Mouse (Mus musculus): ENCODE measurements around the gene Sema4a. TPM values are rescaled to one million over a fixed set of nuclear protein-coding genes. Genes with fewer than 3 reads are reported as not detected.
A peak's percentile ranks its signal among the peaks of the same experiment; 100 is the strongest.

Gene Sema4a
- polyA plus RNA-seq, 1 experiment = 54.3 TPM

DNA sequence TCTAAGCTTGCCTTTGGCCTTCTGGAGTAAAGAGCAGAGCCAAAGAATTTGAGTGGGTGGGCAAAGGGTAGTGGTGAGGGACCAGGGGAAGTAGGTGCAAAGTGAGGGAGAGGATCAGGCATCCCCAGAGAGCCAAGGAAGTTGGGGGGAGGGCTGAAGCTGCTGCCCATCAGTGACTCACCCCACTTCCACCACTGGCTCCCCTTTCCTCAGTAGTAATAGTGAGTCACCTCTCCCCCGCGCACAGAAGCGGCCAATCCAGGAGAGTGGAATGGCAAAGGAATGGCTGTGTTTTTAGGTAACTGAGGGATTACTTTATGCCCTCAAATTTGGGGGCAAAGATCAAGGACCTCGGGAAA, 42.5 kb upstream of the Sema4a start:
- no peak overlapping the region for H3K4me3 ChIP-seq (ENCODE audit: extremely low read depth, insufficient read depth, insufficient read length)
- H3K27me3 ChIP-seq (ENCODE audit: control insufficient read depth, insufficient read depth, low read length) = peaks cover 6% of the 10 kb centered on the region; the same call in 1 of the 2 replicates
- 27% methylated on average over 4 of the region's 4 CpGs for WGBS
- no peaks in the 10 kb centered on the region for H3K36me3 ChIP-seq (ENCODE audit: control insufficient read depth, insufficient read depth, low read length)
- H3K27ac ChIP-seq (ENCODE audit: insufficient read depth, low read length) = no peak overlapping the region
- peaks cover 12% of the 10 kb centered on the region for H3K4me1 ChIP-seq (ENCODE audit: control insufficient read depth, insufficient read depth, insufficient read length)
- TF ChIP-seq CTCF (IDR thresholded peaks at IDR 0.05; ENCODE audit: extremely low read depth, insufficient read depth, insufficient read length, insufficient replicate concordance) = no peak
- TF ChIP-seq POLR2A (IDR thresholded peaks at IDR 0.05; ENCODE audit: low read depth, low read length) = no peak
- DNase-seq (ENCODE audit: low read depth in 1 of 2, low spot score in 2 of 2) = no peak

DNA sequence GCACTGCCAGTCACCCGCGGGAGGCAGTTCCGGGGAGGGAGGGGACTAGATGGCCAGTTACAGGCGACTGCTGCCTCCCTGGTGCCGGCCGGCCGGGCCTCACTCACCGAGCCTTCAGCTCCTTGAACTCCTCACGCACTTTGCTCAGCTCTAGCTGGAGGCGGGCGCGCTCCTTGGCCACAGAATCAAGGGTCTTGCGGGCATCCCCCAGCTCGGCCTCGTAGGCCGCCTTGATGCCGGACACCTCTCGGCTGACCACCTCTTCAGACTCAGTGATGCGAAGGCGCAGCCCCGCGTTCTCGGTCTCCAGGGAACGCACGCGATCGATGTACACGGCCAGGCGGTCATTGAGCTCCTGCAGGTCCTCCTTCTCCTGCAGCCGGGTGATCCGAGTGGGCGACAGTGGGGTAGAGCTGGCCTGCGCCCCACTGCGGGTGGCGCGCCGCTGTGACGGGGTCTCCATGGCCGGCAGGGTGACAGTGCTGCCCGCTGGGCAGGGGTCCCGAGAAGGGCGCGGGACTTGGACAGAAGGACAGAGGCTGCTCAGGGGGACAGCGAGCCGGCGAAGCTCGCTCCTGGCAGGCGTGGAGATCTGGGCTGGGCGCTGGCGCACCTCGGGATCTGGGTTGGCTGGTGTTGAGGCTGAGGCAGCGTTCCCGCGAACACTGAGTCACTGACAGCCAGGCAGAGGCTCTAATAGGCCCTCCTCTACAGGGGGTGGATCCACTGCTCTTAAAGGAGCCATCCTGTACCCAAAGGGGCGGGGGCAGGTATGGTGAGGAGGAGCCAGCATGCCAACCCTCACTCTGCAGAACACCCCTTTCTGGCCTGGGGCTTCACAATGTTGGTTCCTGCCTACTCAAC, 41.9 kb upstream of the Sema4a start:
- H3K4me1 ChIP-seq (ENCODE audit: control insufficient read depth, insufficient read depth, insufficient read length) = peaks cover 12% of the 10 kb centered on the region
- peaks cover 6% of the 10 kb centered on the region; the same call in 1 of the 2 replicates for H3K27me3 ChIP-seq (ENCODE audit: control insufficient read depth, insufficient read depth, low read length)
- no peak for DNase-seq (ENCODE audit: low read depth in 1 of 2, low spot score in 2 of 2)
- H3K36me3 ChIP-seq (ENCODE audit: control insufficient read depth, insufficient read depth, low read length) = no peaks in the 10 kb centered on the region
- peak overlapping the region; percentile 57 for H3K4me3 ChIP-seq (ENCODE audit: extremely low read depth, insufficient read depth, insufficient read length)
- peak; percentile 43 for TF ChIP-seq POLR2A (IDR thresholded peaks at IDR 0.05; ENCODE audit: low read depth, low read length)
- no peak for TF ChIP-seq CTCF (IDR thresholded peaks at IDR 0.05; ENCODE audit: extremely low read depth, insufficient read depth, insufficient read length, insufficient replicate concordance)
- H3K27ac ChIP-seq (ENCODE audit: insufficient read depth, low read length) = peak overlapping the region; percentile 21; the same call in 1 of the 2 replicates
- 4% methylated on average over 55 of the region's 55 CpGs for WGBS

DNA sequence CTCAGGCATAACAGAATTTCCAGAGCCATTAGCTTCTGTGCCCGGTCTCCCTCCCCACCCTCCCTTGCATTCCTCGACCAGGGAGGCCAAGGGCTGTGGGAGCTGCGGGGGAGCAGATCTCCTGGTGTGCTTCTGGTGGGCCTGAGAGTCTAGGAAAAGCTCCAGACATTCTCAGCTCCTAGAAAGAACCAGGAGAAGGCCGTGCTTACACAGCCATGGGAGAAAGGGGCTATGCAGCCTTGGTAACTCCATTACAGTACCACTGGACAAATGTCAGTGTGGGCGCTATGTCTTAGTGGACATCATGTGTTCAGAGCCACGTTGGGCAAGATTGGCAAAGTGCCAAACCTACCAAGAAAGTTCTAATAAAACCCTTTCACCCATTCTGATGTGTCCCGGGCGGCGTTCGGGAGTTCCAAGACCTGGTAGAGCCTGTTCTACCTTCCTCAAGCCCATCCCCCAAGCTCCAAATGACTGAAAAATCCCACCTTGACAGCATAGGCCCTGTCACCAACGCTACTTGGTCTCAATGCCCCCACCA, 41.1 kb upstream of the Sema4a start:
- Histone ChIP-seq H3K36me3 (ENCODE audit: control insufficient read depth, insufficient read depth, low read length) (no peaks in the 10 kb centered on the region), H3K27ac (ENCODE audit: insufficient read depth, low read length) (peak overlapping the region; percentile 19; the same call in 1 of the 2 replicates), H3K4me3 (ENCODE audit: extremely low read depth, insufficient read depth, insufficient read length) (peak overlapping the region; percentile 57), H3K27me3 (ENCODE audit: control insufficient read depth, insufficient read depth, low read length) (peaks cover 6% of the 10 kb centered on the region; the same call in 1 of the 2 replicates), H3K4me1 (ENCODE audit: control insufficient read depth, insufficient read depth, insufficient read length) (peaks cover 12% of the 10 kb centered on the region)
- TF ChIP-seq POLR2A (IDR thresholded peaks at IDR 0.05; ENCODE audit: low read depth, low read length) = no peak
- no peak for TF ChIP-seq CTCF (IDR thresholded peaks at IDR 0.05; ENCODE audit: extremely low read depth, insufficient read depth, insufficient read length, insufficient replicate concordance)
- WGBS = 68% methylated on average over 11 of the region's 11 CpGs
- no peak for DNase-seq (ENCODE audit: low read depth in 1 of 2, low spot score in 2 of 2)

DNA sequence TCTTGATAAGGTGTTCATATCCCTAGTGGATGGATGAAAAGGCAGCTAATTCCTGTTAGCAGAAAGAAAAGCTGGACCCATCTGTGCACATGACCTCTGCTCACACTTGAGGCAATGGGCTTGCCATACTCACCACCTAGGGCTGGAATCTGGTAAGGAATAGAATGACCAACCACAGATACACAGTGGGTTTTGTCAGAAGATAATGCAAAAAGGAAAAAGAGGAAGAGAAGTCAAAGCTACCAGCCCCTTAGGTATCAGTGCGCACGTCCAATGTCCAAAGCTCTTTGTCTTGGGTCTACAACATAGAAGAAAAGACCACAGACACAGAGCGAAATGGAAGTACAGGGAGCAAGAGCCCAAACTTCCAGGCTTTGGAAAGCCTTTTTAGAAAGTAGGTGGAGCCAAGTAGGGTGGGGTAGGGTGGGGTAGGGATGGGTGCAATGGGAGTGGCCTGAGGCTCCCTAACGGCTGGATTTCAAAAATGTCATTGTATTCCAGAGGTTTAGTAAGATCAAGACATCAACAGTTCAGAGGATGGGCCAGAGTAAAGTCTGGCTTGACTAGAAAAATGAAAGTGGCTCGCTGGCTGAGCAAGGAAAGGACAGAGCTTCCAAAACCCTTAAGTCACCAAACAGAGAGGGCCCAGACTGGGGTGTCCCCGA, 40.5 kb upstream of the Sema4a start:
- Histone ChIP-seq H3K4me3 (ENCODE audit: extremely low read depth, insufficient read depth, insufficient read length) (peak overlapping the region; percentile 34), H3K4me1 (ENCODE audit: control insufficient read depth, insufficient read depth, insufficient read length) (peaks cover 12% of the 10 kb centered on the region), H3K27me3 (ENCODE audit: control insufficient read depth, insufficient read depth, low read length) (peaks cover 6% of the 10 kb centered on the region; the same call in 1 of the 2 replicates), H3K36me3 (ENCODE audit: control insufficient read depth, insufficient read depth, low read length) (no peaks in the 10 kb centered on the region), H3K27ac (ENCODE audit: insufficient read depth, low read length) (peak overlapping the region; percentile 19; the same call in 1 of the 2 replicates)
- 70% methylated on average over 6 of the region's 6 CpGs for WGBS
- DNase-seq (ENCODE audit: low read depth in 1 of 2, low spot score in 2 of 2) = no peak
- TF ChIP-seq CTCF (IDR thresholded peaks at IDR 0.05; ENCODE audit: extremely low read depth, insufficient read depth, insufficient read length, insufficient replicate concordance) = no peak
- TF ChIP-seq POLR2A (IDR thresholded peaks at IDR 0.05; ENCODE audit: low read depth, low read length) = no peak

DNA sequence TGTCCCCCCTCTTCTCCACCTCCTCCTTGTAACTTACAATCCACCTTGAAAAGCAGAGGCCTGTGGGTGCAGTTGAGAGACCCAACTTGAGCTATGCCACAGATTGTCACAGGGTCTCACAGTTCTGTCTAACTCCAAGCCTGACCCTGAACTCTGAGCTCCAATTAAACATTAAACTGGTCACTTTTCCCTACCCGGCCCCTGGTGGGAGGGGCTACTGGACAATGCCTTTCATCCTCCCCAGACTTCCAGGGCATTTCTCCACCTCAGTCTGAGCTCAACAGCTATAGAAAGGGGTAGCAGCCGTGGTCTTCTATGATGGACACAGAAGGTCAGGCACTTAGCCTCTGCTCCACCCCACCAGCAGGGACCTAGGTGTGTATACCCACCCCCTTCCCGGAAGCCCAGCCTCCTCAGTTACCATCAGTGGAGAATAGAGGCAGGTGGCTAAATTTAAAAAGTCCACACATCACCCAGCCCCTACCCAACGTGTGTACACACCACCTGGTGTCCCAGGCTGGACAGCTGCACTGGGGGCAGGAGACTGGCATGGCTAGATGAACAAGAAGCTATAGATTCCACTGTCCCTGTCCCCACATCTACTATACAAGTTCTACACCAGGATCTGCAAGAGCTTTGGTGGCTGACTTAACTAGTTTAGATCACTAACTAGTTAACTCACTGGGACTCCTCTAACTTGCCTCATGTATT, 39.8 kb upstream of the Sema4a start:
- 74% methylated on average over 4 of the region's 4 CpGs for WGBS
- H3K27ac ChIP-seq (ENCODE audit: insufficient read depth, low read length) = no peak overlapping the region
- H3K36me3 ChIP-seq (ENCODE audit: control insufficient read depth, insufficient read depth, low read length) = no peaks in the 10 kb centered on the region
- no peak overlapping the region for H3K4me3 ChIP-seq (ENCODE audit: extremely low read depth, insufficient read depth, insufficient read length)
- peaks cover 12% of the 10 kb centered on the region for H3K4me1 ChIP-seq (ENCODE audit: control insufficient read depth, insufficient read depth, insufficient read length)
- no peak for TF ChIP-seq CTCF (IDR thresholded peaks at IDR 0.05; ENCODE audit: extremely low read depth, insufficient read depth, insufficient read length, insufficient replicate concordance)
- no peak for TF ChIP-seq POLR2A (IDR thresholded peaks at IDR 0.05; ENCODE audit: low read depth, low read length)
- no peak for DNase-seq (ENCODE audit: low read depth in 1 of 2, low spot score in 2 of 2)
- peaks cover 6% of the 10 kb centered on the region; the same call in 1 of the 2 replicates for H3K27me3 ChIP-seq (ENCODE audit: control insufficient read depth, insufficient read depth, low read length)

DNA sequence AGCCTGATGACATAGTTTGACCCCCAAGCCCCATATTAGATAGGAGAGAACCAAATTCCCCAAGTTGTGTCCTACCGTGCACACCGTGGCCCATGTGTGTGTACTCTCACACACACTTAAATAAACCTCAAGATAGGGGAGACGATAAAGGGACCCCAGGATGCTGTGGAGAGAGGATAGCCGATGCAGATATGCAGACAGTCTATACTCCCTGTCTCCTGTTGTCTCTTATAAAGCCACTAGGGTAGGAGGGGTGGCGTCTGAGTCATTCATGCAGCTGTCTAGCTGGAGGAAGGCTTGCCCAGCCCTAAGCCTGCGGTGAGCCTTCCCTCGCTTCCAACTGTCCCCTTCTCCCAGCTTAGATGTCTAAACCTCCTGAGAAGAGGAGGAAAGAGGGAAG, 39.1 kb upstream of the Sema4a start:
- Histone ChIP-seq H3K4me1 (ENCODE audit: control insufficient read depth, insufficient read depth, insufficient read length) (peaks cover 15% of the 10 kb centered on the region), H3K27me3 (ENCODE audit: control insufficient read depth, insufficient read depth, low read length) (peaks cover 6% of the 10 kb centered on the region; the same call in 1 of the 2 replicates), H3K4me3 (ENCODE audit: extremely low read depth, insufficient read depth, insufficient read length) (no peak overlapping the region), H3K36me3 (ENCODE audit: control insufficient read depth, insufficient read depth, low read length) (no peaks in the 10 kb centered on the region), H3K27ac (ENCODE audit: insufficient read depth, low read length) (no peak overlapping the region)
- WGBS = 81% methylated on average over 7 of the region's 7 CpGs
- TF ChIP-seq CTCF (IDR thresholded peaks at IDR 0.05; ENCODE audit: extremely low read depth, insufficient read depth, insufficient read length, insufficient replicate concordance) (no peak), POLR2A (IDR thresholded peaks at IDR 0.05; ENCODE audit: low read depth, low read length) (no peak)
- no peak for DNase-seq (ENCODE audit: low read depth in 1 of 2, low spot score in 2 of 2)
